Mouse (Mus musculus) embryonic facial prominence, embryonic 15.5 days (tissue): Measurements from ENCODE around the gene Srsf4. TPM values are rescaled to one million over a fixed set of nuclear protein-coding genes. Genes with fewer than 3 reads are reported as not detected.

Source experiments
- ATAC-seq: fragments of 200-750 bp; cut with Nextera tagmentation; 2 replicates; pipeline ENCODE4 v1.8.0; 2017; ENCODE audit warnings: low read depth, moderate TSS enrichment; ENCODE audit not compliant: insufficient number of reproducible peaks, low FRiP score, low TSS enrichment
- H3K27ac ChIP-seq: fragments of 300-500 bp; sonication (generic); replicated peaks from 2 replicates; pipeline ENCODE4 v1.5.1; 2015; ENCODE audit warnings: mild to moderate bottlenecking, inconsistent platforms
- H3K27me3 ChIP-seq: fragments of 300-500 bp; sonication (generic); 2 replicates; pipeline ENCODE4 v1.6.1; 2015; ENCODE audit warnings: inconsistent platforms
- H3K36me3 ChIP-seq: fragments of 300-500 bp; sonication (generic); 2 replicates; pipeline ENCODE4 v1.6.1; 2015; ENCODE audit warnings: mild to moderate bottlenecking, inconsistent platforms
- H3K4me1 ChIP-seq: fragments of 300-500 bp; sonication (generic); 2 replicates; pipeline ENCODE4 v1.6.1; 2015; ENCODE audit warnings: inconsistent platforms
- H3K4me2 ChIP-seq: fragments of 300-500 bp; sonication (generic); replicated peaks from 2 replicates; pipeline ENCODE4 v1.6.1; 2015; ENCODE audit warnings: mild to moderate bottlenecking, inconsistent platforms
- H3K4me3 ChIP-seq: fragments of 300-500 bp; sonication (generic); replicated peaks from 2 replicates; pipeline ENCODE4 v1.5.1; 2015; ENCODE audit warnings: mild to moderate bottlenecking, inconsistent platforms
- H3K9ac ChIP-seq: fragments of 300-500 bp; sonication (generic); 2 replicates; pipeline ENCODE4 v1.6.1; 2015; ENCODE audit warnings: inconsistent platforms
- H3K9me3 ChIP-seq: fragments of 300-500 bp; sonication (generic); replicated peaks from 2 replicates; pipeline ENCODE4 v1.6.1; 2016; ENCODE audit warnings: inconsistent platforms
- WGBS: fragments of 180-500 bp; shearing (Covaris S2); methylation state at CpG from one replicate; pipeline ENCODE4 v1.1.7; 2015; 5-methylcytosine and 5-hydroxymethylcytosine counted together
- polyA plus RNA-seq: library from polyadenylated mRNA; unstranded; fragments of >200 nt; fragmentation: Nextera tagmentation; extraction: Ambion mirVana; gene quantifications from 2 replicates; pipeline ENCODE4 v1.2.1, GENCODE M21; 2015

The Srsf4 gene
- polyA plus RNA-seq, 1 experiment from 2014 or later: 101 TPM

DNA sequence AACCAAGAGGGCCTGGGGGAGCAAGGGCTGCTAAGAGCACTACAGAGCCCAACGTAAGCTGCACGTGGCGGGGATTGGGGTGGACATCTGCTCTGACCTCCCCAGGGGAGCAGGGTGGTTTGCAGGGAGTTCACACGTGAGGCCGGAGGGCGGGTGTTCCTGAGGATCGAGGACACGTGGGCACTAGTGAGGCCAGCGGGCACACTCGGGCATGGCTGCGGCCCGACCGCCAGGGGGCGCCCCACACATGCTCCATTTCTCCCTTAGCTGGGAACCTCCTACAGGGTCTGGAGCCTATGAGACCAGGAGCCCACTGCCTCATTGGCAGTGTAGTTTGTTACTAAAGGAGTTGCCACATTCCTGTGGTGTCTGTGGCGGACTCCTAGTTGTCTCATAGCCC is 43.0 kb downstream of the Srsf4 start:
- Histone ChIP-seq H3K27me3 (peaks cover 38% of the 10 kb centered on the region), H3K27ac (no peak overlapping the region), H3K4me2 (no peak overlapping the region), H3K36me3 (no peaks in the 10 kb centered on the region), H3K4me3 (no peak overlapping the region), H3K9ac (no peak overlapping the region), H3K4me1 (peaks cover 80% of the 10 kb centered on the region), H3K9me3 (no peaks in the 10 kb centered on the region)
- 8% methylated on average over 15 of the region's 15 CpGs for WGBS
- ATAC-seq: no peak

DNA sequence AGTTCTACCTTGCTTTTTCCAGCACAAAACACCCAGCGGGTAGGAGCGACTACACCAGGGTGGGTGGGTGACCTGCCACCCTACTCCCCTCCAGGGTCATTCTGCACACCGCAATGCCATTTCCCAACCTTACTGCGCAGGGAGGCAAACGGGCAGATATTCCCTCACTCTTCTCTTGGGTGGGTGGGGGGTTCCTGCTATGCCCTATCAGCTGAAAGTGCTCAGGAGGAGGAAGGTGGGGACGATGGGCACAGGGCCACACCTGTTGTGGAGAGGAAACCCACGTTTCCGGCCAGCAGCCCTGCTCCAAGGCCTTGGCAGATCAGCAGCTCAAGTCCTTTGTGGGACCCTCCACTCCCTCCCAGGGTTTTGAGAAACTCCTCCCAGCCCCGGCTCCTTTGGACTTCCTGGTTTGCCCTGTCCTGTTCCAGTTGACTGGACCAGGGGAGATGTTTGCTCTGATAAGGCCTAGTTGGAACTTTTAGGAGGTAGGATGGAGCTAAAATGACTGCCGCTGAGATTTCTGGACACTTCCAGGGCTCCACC is 43.7 kb downstream of the Srsf4 start:
- peaks cover 86% of the 10 kb centered on the region for H3K4me1 ChIP-seq
- H3K27ac ChIP-seq: no peak overlapping the region
- no peaks in the 10 kb centered on the region for H3K9me3 ChIP-seq
- peaks cover 41% of the 10 kb centered on the region for H3K27me3 ChIP-seq
- 72% methylated on average over 10 of the region's 10 CpGs for WGBS
- H3K9ac ChIP-seq: no peak overlapping the region
- no peaks in the 10 kb centered on the region for H3K36me3 ChIP-seq
- no peak for ATAC-seq
- H3K4me3 ChIP-seq: no peak overlapping the region
- H3K4me2 ChIP-seq: no peak overlapping the region

- peaks cover 45% of the 10 kb centered on the region for H3K27me3 ChIP-seq
- peak overlapping the region; percentile 95 for H3K27ac ChIP-seq
- WGBS: 59% methylated on average over 7 of the region's 7 CpGs
- no peak overlapping the region for H3K4me3 ChIP-seq
- no peak overlapping the region for H3K4me2 ChIP-seq
- peaks cover 91% of the 10 kb centered on the region for H3K4me1 ChIP-seq
- no peak for ATAC-seq
- H3K9me3 ChIP-seq: no peaks in the 10 kb centered on the region
- no peak overlapping the region for H3K9ac ChIP-seq
- H3K36me3 ChIP-seq: no peaks in the 10 kb centered on the region
Measured at GRCm38 (mm10) chr4:131918026-131918533, 44.7 kb downstream of the Srsf4 start.

DNA sequence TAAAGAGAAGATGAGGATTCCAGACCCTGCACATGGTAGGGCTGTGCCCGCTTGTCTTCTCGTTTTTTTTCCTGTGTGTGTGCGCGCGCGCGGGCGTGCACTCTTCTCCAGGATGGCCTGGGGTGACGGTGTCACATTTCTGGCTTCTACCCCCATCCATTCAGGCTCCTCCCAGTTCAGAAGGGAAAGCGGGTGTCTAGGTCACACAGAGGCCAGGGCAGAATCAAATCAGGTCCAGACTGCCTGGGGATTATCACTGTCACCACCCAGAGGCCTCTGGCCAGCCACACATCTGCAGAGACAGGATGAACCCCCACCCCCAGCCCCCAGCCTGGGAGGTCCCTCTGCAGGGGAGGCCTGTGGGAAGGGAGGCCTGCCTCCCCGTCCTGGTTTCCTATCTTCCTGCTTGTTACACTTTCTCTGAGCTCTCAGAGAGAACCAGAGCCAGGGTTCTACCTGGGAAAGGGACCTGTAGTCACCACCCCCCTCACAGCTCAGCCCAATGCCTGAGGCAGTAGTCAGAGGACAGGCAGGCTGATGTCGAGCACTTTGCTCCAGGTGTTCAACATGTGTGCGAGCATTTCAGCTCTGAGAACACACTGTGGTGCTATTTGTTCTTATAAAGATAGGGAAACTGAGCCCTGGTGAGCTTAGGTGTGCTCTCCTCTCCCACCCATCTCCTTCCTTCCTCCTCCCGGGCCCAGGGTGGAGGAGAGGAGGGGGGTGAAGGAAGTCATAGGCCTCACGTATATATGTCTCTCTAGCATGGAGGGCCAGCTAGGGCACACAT is 45.5 kb downstream of the Srsf4 start:
- 6% methylated on average over 15 of the region's 15 CpGs for WGBS
- peak; percentile 27 for ATAC-seq
- Histone ChIP-seq H3K27ac (peak overlapping the region; percentile 95), H3K36me3 (peaks cover 3% of the 10 kb centered on the region; the same call in 1 of the 2 replicates), H3K4me2 (peak overlapping the region; percentile 79), H3K4me3 (no peak overlapping the region; the same call in 1 of the 2 replicates), H3K27me3 (peaks cover 41% of the 10 kb centered on the region), H3K9ac (no peak overlapping the region), H3K4me1 (peaks cover 89% of the 10 kb centered on the region), H3K9me3 (no peaks in the 10 kb centered on the region)

DNA sequence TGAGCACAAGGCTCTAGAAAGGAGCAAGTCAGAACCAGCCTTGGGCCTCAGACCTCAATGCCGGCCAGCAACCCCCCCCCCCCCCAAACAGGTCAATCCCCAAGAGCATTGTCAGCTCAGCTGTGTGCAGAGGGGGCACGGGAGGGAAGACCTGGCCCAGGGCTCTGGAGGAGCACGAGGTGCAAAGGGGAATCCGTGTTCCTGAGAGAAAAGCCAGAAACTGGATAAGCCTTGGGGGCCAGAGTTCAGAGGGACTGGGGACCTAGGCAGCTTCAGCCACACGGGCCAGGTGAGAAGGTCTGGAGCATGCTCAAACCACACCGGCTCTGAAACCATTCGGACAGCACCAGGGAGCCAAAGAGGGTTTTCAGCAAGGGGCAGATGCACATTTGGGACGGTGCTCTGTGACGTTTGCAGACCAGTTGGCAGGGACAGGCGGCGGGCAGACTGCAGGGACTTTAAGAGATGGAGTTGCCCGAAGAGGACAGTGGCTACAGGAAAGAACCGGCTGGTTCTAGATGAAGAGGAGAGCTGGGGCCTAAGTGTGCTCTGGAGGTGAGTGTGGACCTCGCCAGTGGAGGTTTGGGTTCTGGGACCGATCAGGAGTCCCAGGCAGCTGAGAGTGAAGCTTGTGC is 46.2 kb downstream of the Srsf4 start:
- peak overlapping the region; percentile 79 for H3K4me2 ChIP-seq
- peak overlapping the region; percentile 67 for H3K4me3 ChIP-seq
- 0 out of 2 replicates have a peak overlapping the region, but pooled peaks have one; percentile 45 for H3K9ac ChIP-seq
- H3K4me1 ChIP-seq: peaks cover 90% of the 10 kb centered on the region
- H3K27me3 ChIP-seq: peaks cover 35% of the 10 kb centered on the region
- 14% methylated on average over 15 of the region's 15 CpGs for WGBS
- peak overlapping the region; percentile 95 for H3K27ac ChIP-seq
- no peaks in the 10 kb centered on the region for H3K9me3 ChIP-seq
- no peak for ATAC-seq
- H3K36me3 ChIP-seq: peaks cover 6% of the 10 kb centered on the region; the same call in 1 of the 2 replicates

DNA sequence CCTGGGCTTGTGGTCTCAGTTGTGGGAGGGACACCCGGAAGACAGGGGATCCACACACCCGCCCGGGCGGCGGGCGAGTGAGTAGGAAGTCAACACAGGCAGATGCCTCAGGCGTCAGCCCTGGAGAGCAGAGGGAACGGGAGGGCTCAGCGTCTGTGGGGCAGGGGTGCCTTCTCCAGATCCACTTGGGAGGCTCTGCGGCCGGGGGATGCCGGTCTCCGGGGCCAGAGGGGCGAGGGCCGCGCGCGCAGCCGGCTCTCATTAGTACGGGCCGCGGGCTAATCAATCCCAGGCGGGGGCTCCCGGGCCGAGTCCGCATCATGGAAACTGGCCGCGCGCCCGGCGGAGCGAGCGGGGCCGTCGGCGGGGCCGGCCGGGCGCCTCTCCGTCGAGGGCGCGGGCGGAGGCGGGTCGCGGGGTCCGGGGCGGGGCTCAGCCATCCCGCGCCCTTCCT is 46.8 kb downstream of the Srsf4 start:
- peak; percentile 53 for ATAC-seq
- Histone ChIP-seq H3K4me1 (peaks cover 90% of the 10 kb centered on the region), H3K9me3 (no peaks in the 10 kb centered on the region), H3K9ac (peak overlapping the region; percentile 45; the same call in 1 of the 2 replicates), H3K4me2 (peak overlapping the region; percentile 79), H3K4me3 (peak overlapping the region; percentile 67), H3K27ac (peak overlapping the region; percentile 95), H3K36me3 (peaks cover 6% of the 10 kb centered on the region; the same call in 1 of the 2 replicates), H3K27me3 (peaks cover 35% of the 10 kb centered on the region)
- WGBS: 1% methylated on average over 39 of the region's 51 CpGs

DNA sequence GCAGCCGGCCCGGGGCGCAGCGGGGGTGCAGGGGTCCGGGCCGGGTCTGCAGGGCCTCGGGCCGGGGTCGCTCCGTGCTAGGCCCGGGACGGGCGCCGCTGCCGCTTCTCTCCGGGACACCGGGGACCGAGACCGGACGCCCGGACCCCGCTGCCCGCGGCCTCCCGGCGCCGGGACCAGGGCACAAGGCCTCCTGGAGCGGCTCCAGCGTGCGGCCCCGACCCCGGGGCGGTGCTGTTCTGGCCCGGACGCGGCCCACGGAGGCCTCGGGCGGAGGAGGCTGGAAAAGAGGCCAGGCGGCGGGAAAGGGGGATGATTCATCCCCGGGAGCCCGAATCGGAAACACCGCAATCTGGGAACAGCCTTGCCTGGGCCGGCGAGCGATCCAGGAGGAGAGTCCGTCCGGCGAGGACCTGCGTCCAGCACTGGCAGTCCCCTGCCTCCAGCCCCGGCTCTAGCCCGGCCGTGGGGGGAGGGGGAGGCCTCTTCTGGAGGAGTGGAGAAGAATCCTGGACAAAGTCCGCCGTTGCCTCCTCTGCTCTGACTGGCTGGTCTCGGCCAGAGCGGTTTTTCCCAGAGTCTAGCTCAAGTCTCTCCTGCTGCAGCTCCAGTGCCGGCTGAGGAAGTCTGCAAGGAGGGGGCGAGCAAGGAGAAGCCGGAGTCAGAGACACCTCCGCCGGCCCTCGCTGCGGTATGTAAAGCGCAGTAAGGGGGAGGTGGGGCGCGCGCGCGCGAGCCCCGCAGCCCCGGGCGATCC is 47.4 kb downstream of the Srsf4 start:
- peak overlapping the region; percentile 67 for H3K4me3 ChIP-seq
- peak overlapping the region; percentile 79 for H3K4me2 ChIP-seq
- peaks cover 33% of the 10 kb centered on the region for H3K27me3 ChIP-seq
- peaks cover 90% of the 10 kb centered on the region for H3K4me1 ChIP-seq
- H3K36me3 ChIP-seq: peaks cover 6% of the 10 kb centered on the region; the same call in 1 of the 2 replicates
- H3K9ac ChIP-seq: peak overlapping the region; percentile 45
- WGBS: under 1% methylated on average over 71 of the region's 76 CpGs
- peak overlapping the region; percentile 95 for H3K27ac ChIP-seq
- ATAC-seq: peak; percentile 0; the same call in 1 of the 2 replicates
- no peaks in the 10 kb centered on the region for H3K9me3 ChIP-seq

- H3K9me3 ChIP-seq: no peaks in the 10 kb centered on the region
- peak within 1 kb of the TSS; percentile 67 for H3K4me3 ChIP-seq
- peaks cover 24% of the 10 kb centered on the region for H3K27me3 ChIP-seq
- H3K9ac ChIP-seq: peak within 1 kb of the TSS; percentile 45
- under 1% methylated on average over 97 of the region's 130 CpGs for WGBS
- H3K36me3 ChIP-seq: peaks cover 6% of the 10 kb centered on the region; the same call in 1 of the 2 replicates
- peaks cover 83% of the 10 kb centered on the region for H3K4me1 ChIP-seq
- H3K4me2 ChIP-seq: peak within 1 kb of the TSS; percentile 79
- H3K27ac ChIP-seq: peak within 1 kb of the TSS; percentile 95
- no peak for ATAC-seq
Measured at GRCm38 (mm10) chr4:131921461-131922346, 48.3 kb downstream of the Srsf4 start, which contains the start of gene Tmem200b. Gene Tmem200b, plus strand, starts transcription at chr4:131921771.

DNA sequence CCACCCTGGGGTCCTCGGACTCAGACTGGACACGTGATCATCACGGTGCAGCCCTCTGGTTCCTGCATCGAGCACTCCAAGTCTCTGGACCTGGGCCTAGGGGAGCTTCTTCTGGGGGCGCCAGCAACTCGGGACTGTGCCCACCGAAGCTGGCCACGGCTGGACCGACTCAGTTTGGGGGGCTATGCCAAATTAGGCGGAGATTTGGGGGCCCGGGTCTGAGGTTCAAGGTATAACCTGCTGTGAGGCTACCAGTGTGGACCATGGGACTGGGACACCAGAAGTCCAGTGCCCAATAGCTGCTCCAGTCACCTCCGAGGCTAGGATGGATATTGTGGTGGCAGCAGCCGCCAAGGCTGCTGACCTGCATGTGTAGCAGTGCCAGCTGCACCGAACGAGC is 49.0 kb downstream of the Srsf4 start:
- Histone ChIP-seq H3K4me3 (peak overlapping the region; percentile 67), H3K9ac (peak overlapping the region; percentile 45), H3K27ac (0 out of 2 replicates have a peak overlapping the region, but pooled peaks have one; percentile 95), H3K4me1 (peaks cover 77% of the 10 kb centered on the region), H3K36me3 (peaks cover 6% of the 10 kb centered on the region; the same call in 1 of the 2 replicates), H3K27me3 (peaks cover 20% of the 10 kb centered on the region), H3K4me2 (peak overlapping the region; percentile 79), H3K9me3 (no peaks in the 10 kb centered on the region)
- ATAC-seq: no peak
- WGBS: 55% methylated on average over 15 of the region's 15 CpGs
